Comparison of ENCODE assay signal across 19 mouse cellular contexts in the genomic region with DNA sequence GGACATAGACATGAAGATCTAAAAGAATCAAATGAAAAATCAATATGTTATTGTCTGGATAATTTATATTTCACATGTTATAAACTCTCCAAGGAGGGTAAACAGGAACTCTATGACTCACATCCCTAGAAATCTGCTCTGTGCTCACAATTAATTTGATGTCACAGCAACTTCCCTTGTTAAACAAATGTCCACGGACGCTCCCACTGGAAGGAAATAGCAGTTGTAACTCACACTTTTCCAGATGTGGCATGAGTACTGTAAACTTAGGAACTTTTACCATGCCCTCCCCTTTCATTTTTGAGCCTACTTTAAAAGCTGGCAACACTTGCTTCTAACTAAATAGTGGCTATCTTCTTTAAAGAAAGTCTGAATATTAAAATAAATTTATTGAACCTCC.
DNase-seq lines count a peak whose midpoint lies in the region; ATAC-seq and TF ChIP-seq lines count a peak whose summit lies in the region.
"Had no signal": no experiment of that assay in that cellular context is flagged by ENCODE, and none has a peak within 500 bp of the region (broad histone marks: within the 10 kb centered on the region; RNA-seq: fewer than 3 reads in every experiment).

No protein-coding gene starts in this region.

- no peak overlapping the region for H3K27ac ChIP-seq in embryonic facial prominence, embryonic 14.5 days (replicated peaks; ENCODE audit: low read depth, low read length)
- H3K27ac ChIP-seq in embryonic facial prominence, embryonic 10.5 days (replicated peaks), result no peak overlapping the region
- H3K27ac ChIP-seq in kidney, embryonic 15.5 days, result no peak overlapping the region
- no peak overlapping the region for H3K27ac ChIP-seq in heart, postnatal 0 days (ENCODE audit: low read depth)
- H3K27ac ChIP-seq: embryonic facial prominence, embryonic 13.5 days; liver, embryonic 14.5 days; neural tube, embryonic 15.5 days; stomach, postnatal 0 days had no signal

- no peak for TF ChIP-seq CTCF in heart, postnatal 0 days (IDR thresholded peaks at IDR 0.05; ENCODE audit: low read depth)

- WGBS in embryonic facial prominence, embryonic 14.5 days, result 29% methylated on average over 2 of the region's 2 CpGs
- 58% methylated on average over 2 of the region's 2 CpGs for WGBS in embryonic facial prominence, embryonic 10.5 days
- 14% methylated on average over 2 of the region's 2 CpGs for WGBS in kidney, embryonic 15.5 days
- WGBS in heart, postnatal 0 days, result 62% methylated on average over 2 of the region's 2 CpGs

- no peaks in the 10 kb centered on the region for H3K27me3 ChIP-seq in embryonic facial prominence, embryonic 14.5 days (replicated peaks; ENCODE audit: control insufficient read depth, insufficient read depth, low read length)
- no peaks in the 10 kb centered on the region for H3K27me3 ChIP-seq in embryonic facial prominence, embryonic 10.5 days (replicated peaks; ENCODE audit: low read depth, poor library complexity, severe bottlenecking)
- H3K27me3 ChIP-seq in kidney, embryonic 15.5 days, result no peaks in the 10 kb centered on the region
- H3K27me3 ChIP-seq in heart, postnatal 0 days (ENCODE audit: control insufficient read depth, insufficient read depth, low read length), result no peaks in the 10 kb centered on the region
- H3K27me3 ChIP-seq: embryonic facial prominence, embryonic 13.5 days; megakaryocyte, embryonic 14.5 days; neural tube, embryonic 15.5 days had no signal

- ATAC-seq in embryonic facial prominence, embryonic 14.5 days (ENCODE audit: low read depth), result no peak
- ATAC-seq in kidney, embryonic 15.5 days (replicated peaks; ENCODE audit: low FRiP score), result no peak
- peak; percentile 68; the same call in 1 of the 2 replicates for ATAC-seq in heart, postnatal 0 days (ENCODE audit: insufficient read depth, low read depth)

- no peaks in the 10 kb centered on the region for H3K9me3 ChIP-seq in embryonic facial prominence, embryonic 14.5 days (ENCODE audit: control insufficient read depth, low read length)
- H3K9me3 ChIP-seq in embryonic facial prominence, embryonic 10.5 days, result no peaks in the 10 kb centered on the region
- H3K9me3 ChIP-seq in kidney, embryonic 15.5 days (replicated peaks), result no peaks in the 10 kb centered on the region
- H3K9me3 ChIP-seq in heart, postnatal 0 days (replicated peaks; ENCODE audit: control insufficient read depth, low read length), result no peaks in the 10 kb centered on the region
- H3K9me3 ChIP-seq: embryonic facial prominence, embryonic 13.5 days; megakaryocyte, embryonic 14.5 days; neural tube, embryonic 15.5 days had no signal

- peak; percentile 87 for TF ChIP-seq EP300 in heart, postnatal 0 days (IDR thresholded peaks at IDR 0.05; ENCODE audit: low read depth)

- no peak overlapping the region for H3K4me3 ChIP-seq in embryonic facial prominence, embryonic 14.5 days (ENCODE audit: low read depth, low read length)
- no peak overlapping the region for H3K4me3 ChIP-seq in embryonic facial prominence, embryonic 10.5 days
- no peak overlapping the region for H3K4me3 ChIP-seq in kidney, embryonic 15.5 days (replicated peaks)
- H3K4me3 ChIP-seq in heart, postnatal 0 days (ENCODE audit: low read depth, low read length), result no peak overlapping the region
- H3K4me3 ChIP-seq: embryonic facial prominence, embryonic 13.5 days; megakaryocyte, embryonic 14.5 days; neural tube, embryonic 15.5 days had no signal

- H3K9ac ChIP-seq in embryonic facial prominence, embryonic 14.5 days (ENCODE audit: low read depth, low read length), result no peak overlapping the region
- H3K9ac ChIP-seq in kidney, embryonic 15.5 days, result no peak overlapping the region
- H3K9ac ChIP-seq in heart, postnatal 0 days (replicated peaks; ENCODE audit: low read depth, low read length), result no peak overlapping the region
- H3K9ac ChIP-seq: embryonic facial prominence, embryonic 13.5 days; liver, embryonic 14.5 days; neural tube, embryonic 15.5 days had no signal

- DNase-seq in embryonic facial prominence, embryonic 14.5 days (ENCODE audit: low spot score), result peak; percentile 41
- no peak for DNase-seq in embryonic facial prominence, embryonic 10.5 days (ENCODE audit: low spot score)
- DNase-seq in kidney, adult 11 months, result peak; percentile 35
- peak; percentile 36 for DNase-seq in heart, postnatal 0 days (ENCODE audit: low spot score)
- peak; percentile 46 for DNase-seq in lung, postnatal 10 days
- no peak for DNase-seq in cerebellum, adult 11 months
- no peak for DNase-seq in MN1 (ENCODE audit: low spot score)
- DNase-seq: adrenal gland, postnatal 25 days; B cell, adult 2 months; cerebellum, postnatal 10 days; retina, postnatal 1 day; spleen, adult 18-20 months; thymus, postnatal 4 days had no signal

- no peaks in the 10 kb centered on the region for H3K36me3 ChIP-seq in embryonic facial prominence, embryonic 14.5 days (ENCODE audit: control insufficient read depth, insufficient read depth, low read length)
- H3K36me3 ChIP-seq in embryonic facial prominence, embryonic 10.5 days (replicated peaks), result no peaks in the 10 kb centered on the region
- no peaks in the 10 kb centered on the region for H3K36me3 ChIP-seq in kidney, embryonic 15.5 days
- H3K36me3 ChIP-seq in heart, postnatal 0 days (replicated peaks; ENCODE audit: control insufficient read depth, insufficient read depth, low read length), result no peaks in the 10 kb centered on the region
- H3K36me3 ChIP-seq: embryonic facial prominence, embryonic 13.5 days; neural tube, embryonic 15.5 days had no signal

- no peak overlapping the region for H3K4me2 ChIP-seq in embryonic facial prominence, embryonic 14.5 days (ENCODE audit: low read depth, low read length)
- no peak overlapping the region for H3K4me2 ChIP-seq in kidney, embryonic 15.5 days
- H3K4me2 ChIP-seq in heart, postnatal 0 days (ENCODE audit: low read depth, low read length), result no peak overlapping the region
- H3K4me2 ChIP-seq: embryonic facial prominence, embryonic 13.5 days; neural tube, embryonic 15.5 days had no signal

- no peaks in the 10 kb centered on the region for H3K4me1 ChIP-seq in embryonic facial prominence, embryonic 14.5 days (ENCODE audit: control insufficient read depth, insufficient read depth, low read length)
- no peaks in the 10 kb centered on the region for H3K4me1 ChIP-seq in embryonic facial prominence, embryonic 10.5 days
- peaks cover 5% of the 10 kb centered on the region; the same call in 1 of the 2 replicates for H3K4me1 ChIP-seq in kidney, embryonic 15.5 days
- 0 out of 2 replicates have a peak, but pooled peaks cover 4% of the 10 kb centered on the region for H3K4me1 ChIP-seq in heart, postnatal 0 days (ENCODE audit: control insufficient read depth, insufficient read depth)
- H3K4me1 ChIP-seq: embryonic facial prominence, embryonic 13.5 days; neural tube, embryonic 15.5 days had no signal

Comparison
In these comparisons a context has a peak if more than half of its experiments do, and no peak if none do; other contexts are left out.
1. DNase-seq: peak in embryonic facial prominence, embryonic 14.5 days (single experiment), kidney, adult 11 months (single experiment), heart, postnatal 0 days (single experiment) and lung, postnatal 10 days (single experiment); none in embryonic facial prominence, embryonic 10.5 days (single experiment), cerebellum, adult 11 months (single experiment) and MN1 (single experiment).